Mouse (Mus musculus) large intestine, adult 2 months (tissue): ENCODE measurements around the gene Ccnk. TPM values are rescaled to one million over a fixed set of nuclear protein-coding genes. Genes with fewer than 3 reads are reported as not detected.

Experiments used
- DNase-seq: peaks from one replicate; pipeline ENCODE4 v3.0.0-alpha.2; 2012; ENCODE audit warnings: low read depth, low spot score
- WGBS: fragments of 180-500 bp; shearing (Covaris S2); methylation state at CpG from one replicate; pipeline ENCODE4 v1.1.7; 2018; 5-methylcytosine and 5-hydroxymethylcytosine counted together
- polyA plus RNA-seq: library from polyadenylated mRNA; depleted of rRNA; stranded (reverse); fragments of >200 nt; gene quantifications from 2 replicates; pipeline ENCODE4 v1.2.3, GENCODE M21; 2012; rRNA removed

Gene Ccnk
- polyA plus RNA-seq = 9.4 and 13.7 TPM in 2 replicates

GRCm38 (mm10) chr12:108179321-108180266 lies at the start of gene Ccnk:
Ccnk (plus strand) TSS chr12:108179579.
- peak; percentile 98 for DNase-seq
- under 1% methylated on average over 77 of the region's 82 CpGs for WGBS

DNA sequence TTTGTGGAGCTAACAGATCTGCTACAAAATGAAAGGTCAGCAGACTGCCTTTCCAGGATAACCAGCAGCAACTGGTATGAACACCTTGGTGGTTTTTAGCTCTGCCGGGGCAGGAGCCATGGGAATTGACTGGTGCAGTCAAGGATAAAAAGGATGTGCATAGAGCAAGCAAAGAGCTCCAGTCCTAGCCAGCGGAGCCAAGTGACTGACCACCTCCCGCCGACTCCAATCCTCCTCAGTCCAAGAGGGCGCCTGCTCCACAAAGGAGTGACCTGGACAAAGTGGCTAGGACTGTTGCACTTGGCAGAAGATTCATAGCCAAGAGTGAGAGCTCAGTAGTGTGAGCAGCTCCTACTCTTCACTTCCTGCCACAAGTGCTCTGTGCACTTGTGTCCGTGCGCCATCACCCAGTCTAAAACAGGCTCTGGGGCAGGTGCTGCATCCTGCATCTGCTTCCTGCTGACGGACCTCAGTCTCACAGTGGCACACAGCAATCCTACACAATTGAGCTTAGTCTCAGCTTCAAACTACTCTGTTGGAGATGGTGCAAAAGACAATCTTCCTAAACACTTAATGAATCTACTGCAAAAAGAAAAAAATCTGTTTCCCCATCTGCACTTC lies 46.8 kb upstream of the Ccnk start:
- 88% methylated on average over 8 of the region's 8 CpGs for whole genome bisulfite sequencing
- DNase-seq = no peak

GRCm38 (mm10) chr12:108133181-108133580 lies 46.2 kb upstream of the Ccnk start:
- DNase-seq = no peak
- WGBS = 85% methylated on average over 2 of the region's 2 CpGs

DNA sequence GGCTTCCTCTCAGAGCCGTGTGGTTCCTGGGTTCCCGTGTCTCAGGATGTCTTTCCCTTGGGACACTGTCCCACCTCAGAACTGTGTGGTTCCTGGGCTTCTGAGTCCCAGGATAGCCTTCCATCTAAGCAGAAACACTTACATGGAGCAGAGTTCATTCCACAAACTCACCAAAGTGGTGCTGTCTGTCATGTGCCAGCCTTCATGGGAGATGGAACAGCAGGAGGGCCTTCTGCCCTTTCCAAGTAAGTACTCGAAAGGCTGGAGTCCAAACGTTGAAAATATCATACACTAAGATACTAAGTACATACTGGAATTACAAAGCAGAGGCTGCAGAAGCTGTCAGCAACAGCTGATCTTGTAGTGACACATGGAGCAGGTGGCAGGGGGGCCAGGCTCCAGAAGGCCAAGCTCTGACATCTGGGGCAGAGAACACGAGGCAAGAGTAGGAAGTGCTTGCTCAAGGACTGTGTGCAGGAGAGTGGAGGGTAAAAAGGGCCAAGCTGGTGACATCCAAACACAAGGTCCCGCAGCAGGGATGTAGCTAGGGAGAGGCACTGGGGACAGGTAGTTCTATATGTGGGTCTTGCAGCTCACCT lies 43.7 kb upstream of the Ccnk start:
- DNase-seq = no peak
- 76% methylated on average over 6 of the region's 6 CpGs for WGBS

- DNase-seq = no peak
- whole genome bisulfite sequencing = 75% methylated on average over 5 of the region's 5 CpGs
Measured at GRCm38 (mm10) chr12:108143624-108144498, 35.5 kb upstream of the Ccnk start.

GRCm38 (mm10) chr12:108145198-108145597 lies 34.2 kb upstream of the Ccnk start:
- WGBS = 95% methylated on average over 3 of the region's 3 CpGs
- no peak for DNase-seq

- 72% methylated on average over 3 of the region's 3 CpGs for WGBS
- DNase-seq = no peak
Measured at GRCm38 (mm10) chr12:108149764-108150163, 29.6 kb upstream of the Ccnk start.

DNA sequence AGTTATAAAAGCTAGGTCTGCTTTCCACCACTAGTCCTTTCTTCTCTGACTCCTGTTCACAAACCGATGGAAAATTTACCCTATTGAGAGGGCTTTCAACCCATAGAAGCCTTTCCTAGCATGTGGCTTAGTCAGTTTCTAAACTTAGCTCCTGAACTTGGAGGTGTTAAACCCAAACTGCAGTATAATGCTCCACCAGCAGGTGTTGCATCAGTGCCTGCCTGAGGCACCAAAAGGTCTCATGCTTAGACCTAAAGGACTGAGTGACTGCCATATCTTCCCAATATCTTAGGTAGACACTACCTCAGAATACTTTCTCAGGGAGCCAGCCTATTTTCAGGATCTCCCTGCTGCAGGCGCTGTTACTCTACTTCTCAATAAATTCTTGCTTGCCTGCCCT lies 26.6 kb upstream of the Ccnk start:
- 96% methylated on average over 2 of the region's 2 CpGs for WGBS
- DNase-seq = no peak

GRCm38 (mm10) chr12:108159863-108160262 lies 19.5 kb upstream of the Ccnk start:
- no peak for DNase-seq

- DNase-seq = no peak
- WGBS = 88% methylated on average over 1 of the region's 1 CpGs
Measured at GRCm38 (mm10) chr12:108162036-108162435, 17.3 kb upstream of the Ccnk start.

DNA sequence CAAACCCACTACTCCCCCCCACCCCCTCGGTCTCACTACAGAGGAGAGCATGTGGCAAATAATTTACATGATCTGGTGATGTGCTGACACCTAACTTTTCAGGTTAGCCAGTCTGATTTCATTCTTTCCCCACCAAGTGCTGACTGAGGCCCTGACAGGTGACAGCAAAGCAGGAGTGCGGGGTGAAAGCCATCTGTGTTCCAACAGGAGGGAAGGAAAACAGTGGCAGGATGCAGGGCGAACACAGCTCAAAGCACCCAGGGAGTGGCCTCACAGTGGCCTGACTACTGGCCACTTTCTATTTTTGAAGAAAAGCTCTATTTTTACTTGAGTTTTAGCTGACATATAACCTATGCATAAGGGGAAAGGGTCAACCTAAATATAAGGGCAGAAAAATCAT lies 15.7 kb upstream of the Ccnk start:
- WGBS = 90% methylated on average over 3 of the region's 3 CpGs
- no peak for DNase-seq

- 59% methylated on average over 3 of the region's 3 CpGs for WGBS
- no peak for DNase-seq
Measured at GRCm38 (mm10) chr12:108168909-108169308, 10.5 kb upstream of the Ccnk start.

DNA sequence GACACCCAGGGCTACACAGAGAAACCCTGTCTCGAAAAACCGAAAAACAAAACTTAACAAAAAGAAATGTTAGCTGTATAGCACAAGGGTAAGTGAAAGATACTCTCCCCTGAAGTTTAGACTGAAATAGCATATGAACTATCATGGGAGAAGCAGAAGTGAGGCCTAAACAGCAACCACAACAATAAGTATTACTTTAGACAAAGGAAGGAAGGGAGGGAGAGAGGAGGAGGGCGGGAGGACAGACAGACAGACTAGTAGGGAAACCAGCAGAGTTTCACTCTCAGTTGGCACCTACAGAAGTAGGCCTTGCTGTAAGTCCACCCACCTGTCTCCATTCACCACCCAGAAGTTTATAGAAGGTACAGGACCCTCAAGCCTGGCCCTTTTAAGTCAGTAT lies 8.9 kb upstream of the Ccnk start:
- 89% methylated on average over 3 of the region's 3 CpGs for WGBS
- DNase-seq = no peak

- DNase-seq = no peak
Measured at GRCm38 (mm10) chr12:108171336-108171735, 8.0 kb upstream of the Ccnk start.

- WGBS = 58% methylated on average over 4 of the region's 4 CpGs
- no peak for DNase-seq
Measured at GRCm38 (mm10) chr12:108172639-108173038, 6.7 kb upstream of the Ccnk start.

- no peak for DNase-seq
- WGBS = 22% methylated on average over 8 of the region's 8 CpGs
Measured at GRCm38 (mm10) chr12:108174606-108175505, 4.5 kb upstream of the Ccnk start.

- DNase-seq = no peak
- 44% methylated on average over 3 of the region's 3 CpGs for WGBS
Measured at GRCm38 (mm10) chr12:108176366-108176765, 3.0 kb upstream of the Ccnk start.

GRCm38 (mm10) chr12:108178331-108179245 lies 791 bp upstream of the Ccnk start:
- no peak for DNase-seq
- under 1% methylated on average over 103 of the region's 103 CpGs for WGBS
